ENCODE assay signal across 15 mouse cellular contexts in genomic region chr15:97742074-97742473, GRCm38 (mm10). TPM values are rescaled to one million over a fixed set of nuclear protein-coding genes. Genes with fewer than 3 reads are reported as not detected.
A peak's percentile ranks its signal among the peaks of the same experiment; 100 is the strongest.
DNase-seq lines count a peak whose midpoint lies in the region; ATAC-seq and TF ChIP-seq lines count a peak whose summit lies in the region.
"Had no signal": no experiment of that assay in that cellular context is flagged by ENCODE, and none has a peak within 500 bp of the region (broad histone marks: within the 10 kb centered on the region; RNA-seq: fewer than 3 reads in every experiment).

No protein-coding gene starts in this region.

- no peak for TF ChIP-seq POLR2A in bone marrow, adult 2 months (IDR thresholded peaks at IDR 0.05; ENCODE audit: borderline replicate concordance, control insufficient read depth, low read depth, low read length)

- H3K4me2 ChIP-seq in forebrain, embryonic 13.5 days, result no peak overlapping the region
- no peak overlapping the region for H3K4me2 ChIP-seq in forebrain, embryonic 16.5 days (ENCODE audit: low read length)
- H3K4me2 ChIP-seq in heart, embryonic 15.5 days, result no peak overlapping the region
- no peak overlapping the region for H3K4me2 ChIP-seq in midbrain, embryonic 13.5 days (replicated peaks)
- no peak overlapping the region for H3K4me2 ChIP-seq in midbrain, postnatal 0 days (ENCODE audit: low read depth, low read length, poor library complexity, severe bottlenecking)
- H3K4me2 ChIP-seq: limb, embryonic 15.5 days; lung, embryonic 14.5 days had no signal

- ATAC-seq in forebrain, embryonic 13.5 days, result no peak
- ATAC-seq in forebrain, embryonic 16.5 days, result no peak
- no peak for ATAC-seq in heart, embryonic 15.5 days (replicated peaks; ENCODE audit: insufficient number of reproducible peaks, insufficient read depth, low FRiP score, low read depth)
- no peak for ATAC-seq in midbrain, embryonic 13.5 days
- no peak for ATAC-seq in midbrain, postnatal 0 days (ENCODE audit: low FRiP score)

- no peaks in the 10 kb centered on the region for H3K9me3 ChIP-seq in forebrain, embryonic 13.5 days (replicated peaks)
- H3K9me3 ChIP-seq in forebrain, embryonic 16.5 days (ENCODE audit: control insufficient read depth, low read length), result 0 out of 2 replicates have a peak, but pooled peaks cover 2% of the 10 kb centered on the region
- H3K9me3 ChIP-seq in heart, embryonic 15.5 days (replicated peaks), result no peaks in the 10 kb centered on the region
- H3K9me3 ChIP-seq in midbrain, embryonic 13.5 days, result no peaks in the 10 kb centered on the region
- H3K9me3 ChIP-seq in midbrain, postnatal 0 days (ENCODE audit: low read length), result no peaks in the 10 kb centered on the region
- H3K9me3 ChIP-seq: limb, embryonic 15.5 days had no signal

- DNase-seq in heart, postnatal 4 days, result no peak
- no peak for DNase-seq in midbrain, postnatal 0 days (ENCODE audit: low spot score)
- no peak for DNase-seq in adrenal gland, postnatal 25 days
- DNase-seq: adrenal gland, postnatal 14 days; cerebellum, postnatal 14 days; kidney, adult 8-10 months; lung, embryonic 14.5 days; right cerebral cortex, postnatal 25 days had no signal

- 0 out of 2 replicates have a peak overlapping the region, but pooled peaks have one; percentile 8 for H3K27ac ChIP-seq in forebrain, embryonic 13.5 days
- H3K27ac ChIP-seq in forebrain, embryonic 16.5 days (ENCODE audit: low read length), result no peak overlapping the region
- peak overlapping the region; percentile 54 for H3K27ac ChIP-seq in heart, embryonic 15.5 days
- H3K27ac ChIP-seq in midbrain, embryonic 13.5 days, result no peak overlapping the region
- no peak overlapping the region for H3K27ac ChIP-seq in midbrain, postnatal 0 days (ENCODE audit: low read depth, low read length)
- peak overlapping the region; percentile 56 for H3K27ac ChIP-seq in bone marrow, adult 2 months (ENCODE audit: control insufficient read depth, insufficient read depth, low read depth, low read length, poor library complexity)
- H3K27ac ChIP-seq: limb, embryonic 15.5 days had no signal

- no peaks in the 10 kb centered on the region for H3K36me3 ChIP-seq in forebrain, embryonic 13.5 days (ENCODE audit: poor library complexity, severe bottlenecking)
- no peaks in the 10 kb centered on the region for H3K36me3 ChIP-seq in forebrain, embryonic 16.5 days (ENCODE audit: control insufficient read depth, insufficient read depth)
- peaks cover 2% of the 10 kb centered on the region; the same call in 1 of the 2 replicates for H3K36me3 ChIP-seq in heart, embryonic 15.5 days
- H3K36me3 ChIP-seq in midbrain, embryonic 13.5 days, result no peaks in the 10 kb centered on the region
- peaks cover 12% of the 10 kb centered on the region for H3K36me3 ChIP-seq in midbrain, postnatal 0 days (ENCODE audit: insufficient read depth, low read length)

- H3K9ac ChIP-seq in forebrain, embryonic 13.5 days, result no peak overlapping the region
- H3K9ac ChIP-seq in forebrain, embryonic 16.5 days (replicated peaks; ENCODE audit: low read depth, low read length), result no peak overlapping the region
- no peak overlapping the region for H3K9ac ChIP-seq in heart, embryonic 15.5 days
- peak overlapping the region; percentile 32; the same call in 1 of the 2 replicates for H3K9ac ChIP-seq in midbrain, embryonic 13.5 days (replicated peaks)
- no peak overlapping the region for H3K9ac ChIP-seq in midbrain, postnatal 0 days (replicated peaks; ENCODE audit: low read length, poor library complexity, severe bottlenecking)
- H3K9ac ChIP-seq: limb, embryonic 15.5 days; lung, embryonic 14.5 days had no signal

- TF ChIP-seq CTCF in midbrain, postnatal 0 days (IDR thresholded peaks at IDR 0.05), result no peak
- TF ChIP-seq CTCF in bone marrow, adult 2 months (IDR thresholded peaks at IDR 0.05; ENCODE audit: control insufficient read depth, insufficient read depth, low read length), result no peak

- H3K27me3 ChIP-seq in forebrain, embryonic 13.5 days, result no peaks in the 10 kb centered on the region
- no peaks in the 10 kb centered on the region for H3K27me3 ChIP-seq in forebrain, embryonic 16.5 days (replicated peaks; ENCODE audit: control insufficient read depth, insufficient read depth, low read length)
- H3K27me3 ChIP-seq in heart, embryonic 15.5 days, result no peaks in the 10 kb centered on the region
- H3K27me3 ChIP-seq in midbrain, embryonic 13.5 days, result 0 out of 2 replicates have a peak, but pooled peaks cover under 1% of the 10 kb centered on the region
- 0 out of 2 replicates have a peak, but pooled peaks cover 4% of the 10 kb centered on the region for H3K27me3 ChIP-seq in midbrain, postnatal 0 days (ENCODE audit: insufficient read depth, low read length)
- H3K27me3 ChIP-seq: limb, embryonic 15.5 days had no signal

- WGBS in forebrain, embryonic 13.5 days, result 70% methylated on average over 7 of the region's 7 CpGs
- 61% methylated on average over 7 of the region's 7 CpGs for WGBS in forebrain, embryonic 16.5 days
- 26% methylated on average over 7 of the region's 7 CpGs for WGBS in heart, embryonic 15.5 days
- WGBS in midbrain, embryonic 13.5 days, result 46% methylated on average over 7 of the region's 7 CpGs
- WGBS in midbrain, postnatal 0 days, result 45% methylated on average over 7 of the region's 7 CpGs
- 28% methylated on average over 7 of the region's 7 CpGs for WGBS in bone marrow, adult 2 months

- no peak overlapping the region for H3K4me3 ChIP-seq in forebrain, embryonic 13.5 days
- no peak overlapping the region for H3K4me3 ChIP-seq in forebrain, embryonic 16.5 days (replicated peaks; ENCODE audit: low read length)
- H3K4me3 ChIP-seq in heart, embryonic 15.5 days, result no peak overlapping the region
- no peak overlapping the region for H3K4me3 ChIP-seq in midbrain, embryonic 13.5 days (replicated peaks)
- no peak overlapping the region for H3K4me3 ChIP-seq in midbrain, postnatal 0 days (ENCODE audit: low read depth, low read length)
- H3K4me3 ChIP-seq in bone marrow, adult 2 months (replicated peaks; ENCODE audit: control insufficient read depth, low read depth, low read length), result no peak overlapping the region
- H3K4me3 ChIP-seq: erythroblast, embryonic 14.5 days; limb, embryonic 15.5 days had no signal

- H3K4me1 ChIP-seq in forebrain, embryonic 13.5 days, result peaks cover 6% of the 10 kb centered on the region; the same call in 1 of the 2 replicates
- no peaks in the 10 kb centered on the region; the same call in 1 of the 2 replicates for H3K4me1 ChIP-seq in forebrain, embryonic 16.5 days (replicated peaks; ENCODE audit: control insufficient read depth, insufficient read depth, low read length)
- peaks cover 39% of the 10 kb centered on the region for H3K4me1 ChIP-seq in heart, embryonic 15.5 days (replicated peaks)
- H3K4me1 ChIP-seq in midbrain, embryonic 13.5 days (replicated peaks), result peaks cover 17% of the 10 kb centered on the region
- H3K4me1 ChIP-seq in midbrain, postnatal 0 days (ENCODE audit: insufficient read depth, low read length), result no peaks in the 10 kb centered on the region
- H3K4me1 ChIP-seq in bone marrow, adult 2 months (ENCODE audit: control insufficient read depth, insufficient read depth, low read length), result peaks cover 6% of the 10 kb centered on the region

RNA-seq across cellular contexts. Expression of gene Endou, which starts 10.9 kb away (rescaled TPM):
- polyA plus RNA-seq in forebrain, embryonic 13.5 days (2015; fragmentation: Nextera tagmentation; extraction: Ambion mirVana), result 0.25 and 0.26 TPM in 2 replicates
- 0.18 and 0.42 TPM in 2 replicates for polyA plus RNA-seq in forebrain, embryonic 16.5 days (2015; fragmentation: Nextera tagmentation; extraction: Ambion mirVana)
- 0.86 and 3.5 TPM in 2 replicates for polyA plus RNA-seq in heart, embryonic 15.5 days (2015; fragmentation: Nextera tagmentation; extraction: Ambion mirVana)
- 1 to 10 TPM; 3.5 to 4.6 TPM for total RNA-seq in heart, postnatal 4 days (2021)
- polyA plus RNA-seq in midbrain, embryonic 13.5 days (2015; fragmentation: Nextera tagmentation; extraction: Ambion mirVana), result 0.17 and 0.31 TPM in 2 replicates
- 0.33 and 0.66 TPM in 2 replicates for total RNA-seq in midbrain, postnatal 0 days (2014; rRNA removed)
- 0.20 TPM in 2 replicates for polyA plus RNA-seq in midbrain, postnatal 0 days (2015; fragmentation: Nextera tagmentation; extraction: Ambion mirVana)
- 2.3 and 7.3 TPM in 2 replicates for polyA plus RNA-seq in bone marrow, adult 2 months (2011; ENCODE audit: insufficient read depth, insufficient read length, low replicate concordance, missing spikeins)
- 0.71 and 0.82 TPM in 2 replicates for total RNA-seq in adrenal gland, postnatal 25 days (2021)
- polyA plus RNA-seq: erythroblast, embryonic 14.5 days; lung, embryonic 14.5 days had no signal

RNA-seq across cellular contexts. Expression of gene Rapgef3, which starts 25.7 kb away (rescaled TPM):
- 6.7 and 7.8 TPM in 2 replicates for polyA plus RNA-seq in forebrain, embryonic 13.5 days (2015; fragmentation: Nextera tagmentation; extraction: Ambion mirVana)
- 8.9 and 13.3 TPM in 2 replicates for polyA plus RNA-seq in forebrain, embryonic 16.5 days (2015; fragmentation: Nextera tagmentation; extraction: Ambion mirVana)
- 20.0 and 24.0 TPM in 2 replicates for polyA plus RNA-seq in heart, embryonic 15.5 days (2015; fragmentation: Nextera tagmentation; extraction: Ambion mirVana)
- total RNA-seq in heart, postnatal 4 days (2021), result 10 to 100 TPM; 32.7 to 33.4 TPM
- polyA plus RNA-seq in midbrain, embryonic 13.5 days (2015; fragmentation: Nextera tagmentation; extraction: Ambion mirVana), result 7.2 and 9.0 TPM in 2 replicates
- 34.9 and 39.7 TPM in 2 replicates for total RNA-seq in midbrain, postnatal 0 days (2014; rRNA removed)
- polyA plus RNA-seq in midbrain, postnatal 0 days (2015; fragmentation: Nextera tagmentation; extraction: Ambion mirVana), result 15.8 and 16.5 TPM in 2 replicates
- polyA plus RNA-seq in bone marrow, adult 2 months (2011; ENCODE audit: insufficient read depth, insufficient read length, low replicate concordance, missing spikeins), result 15.3 and 17.0 TPM in 2 replicates
- total RNA-seq in adrenal gland, postnatal 25 days (2021), result 16.9 and 26.0 TPM in 2 replicates
- polyA plus RNA-seq: erythroblast, embryonic 14.5 days had no signal

RNA-seq across cellular contexts. Expression of gene Slc48a1, which starts 36.2 kb away (rescaled TPM):
- polyA plus RNA-seq in forebrain, embryonic 13.5 days (2015; fragmentation: Nextera tagmentation; extraction: Ambion mirVana), result 44.1 and 45.2 TPM in 2 replicates
- 72.9 and 78.2 TPM in 2 replicates for polyA plus RNA-seq in forebrain, embryonic 16.5 days (2015; fragmentation: Nextera tagmentation; extraction: Ambion mirVana)
- 64.3 and 76.8 TPM in 2 replicates for polyA plus RNA-seq in heart, embryonic 15.5 days (2015; fragmentation: Nextera tagmentation; extraction: Ambion mirVana)
- total RNA-seq in heart, postnatal 4 days (2021), result 10 to 100 TPM; 58.7 to 59.2 TPM
- 48.0 and 59.8 TPM in 2 replicates for polyA plus RNA-seq in midbrain, embryonic 13.5 days (2015; fragmentation: Nextera tagmentation; extraction: Ambion mirVana)
- total RNA-seq in midbrain, postnatal 0 days (2014; rRNA removed), result 61.5 and 78.8 TPM in 2 replicates
- 152 and 173 TPM in 2 replicates for polyA plus RNA-seq in midbrain, postnatal 0 days (2015; fragmentation: Nextera tagmentation; extraction: Ambion mirVana)
- 62.3 and 67.5 TPM in 2 replicates for polyA plus RNA-seq in bone marrow, adult 2 months (2011; ENCODE audit: insufficient read depth, insufficient read length, low replicate concordance, missing spikeins)
- total RNA-seq in adrenal gland, postnatal 25 days (2021), result 92.4 and 108 TPM in 2 replicates

RNA-seq across cellular contexts. Expression of gene Rpap3, which starts 36.4 kb away (rescaled TPM):
- 30.1 and 32.7 TPM in 2 replicates for polyA plus RNA-seq in forebrain, embryonic 13.5 days (2015; fragmentation: Nextera tagmentation; extraction: Ambion mirVana)
- 31.7 and 35.5 TPM in 2 replicates for polyA plus RNA-seq in forebrain, embryonic 16.5 days (2015; fragmentation: Nextera tagmentation; extraction: Ambion mirVana)
- 16.8 and 18.7 TPM in 2 replicates for polyA plus RNA-seq in heart, embryonic 15.5 days (2015; fragmentation: Nextera tagmentation; extraction: Ambion mirVana)
- total RNA-seq in heart, postnatal 4 days (2021), result 10 to 100 TPM; 16.0 to 19.7 TPM
- polyA plus RNA-seq in midbrain, embryonic 13.5 days (2015; fragmentation: Nextera tagmentation; extraction: Ambion mirVana), result 32.8 and 37.0 TPM in 2 replicates
- 21.8 and 35.2 TPM in 2 replicates for total RNA-seq in midbrain, postnatal 0 days (2014; rRNA removed)
- 44.4 and 46.2 TPM in 2 replicates for polyA plus RNA-seq in midbrain, postnatal 0 days (2015; fragmentation: Nextera tagmentation; extraction: Ambion mirVana)
- 6.8 and 13.5 TPM in 2 replicates for polyA plus RNA-seq in bone marrow, adult 2 months (2011; ENCODE audit: insufficient read depth, insufficient read length, low replicate concordance, missing spikeins)
- total RNA-seq in adrenal gland, postnatal 25 days (2021), result 20.1 and 25.4 TPM in 2 replicates

Comparison
In these comparisons a context has a peak if more than half of its experiments do, and no peak if none do; other contexts are left out.
1. H3K27ac ChIP-seq: peak in forebrain, embryonic 13.5 days (single experiment), heart, embryonic 15.5 days (single experiment) and bone marrow, adult 2 months (single experiment); none in forebrain, embryonic 16.5 days (single experiment), midbrain, embryonic 13.5 days (single experiment) and midbrain, postnatal 0 days (single experiment).